Mouse (Mus musculus) hindbrain, embryonic 11.5 days (tissue): Measurements from ENCODE around the gene Mef2a. TPM values are rescaled to one million over a fixed set of nuclear protein-coding genes. Genes with fewer than 3 reads are reported as not detected.

Experiments used
- ATAC-seq: fragments of 200-750 bp; cut with Nextera tagmentation; 2 replicates; pipeline ENCODE4 v1.8.0; 2017; ENCODE audit warnings: mild to moderate bottlenecking, moderate TSS enrichment, moderate library complexity; ENCODE audit not compliant: low FRiP score
- DNase-seq: peaks from one replicate; pipeline ENCODE4 v3.0.0-alpha.2; 2015; ENCODE audit warnings: low spot score
- H3K27ac ChIP-seq: fragments of 300-500 bp; sonication (generic); 2 replicates; pipeline ENCODE4 v1.5.1; 2014; ENCODE audit warnings: mild to moderate bottlenecking, low read depth, low read length
- H3K27me3 ChIP-seq: fragments of 300-500 bp; sonication (generic); 2 replicates; pipeline ENCODE4 v1.6.1; 2014; ENCODE audit warnings: mild to moderate bottlenecking, low read length, moderate library complexity, mixed read lengths; ENCODE audit not compliant: control insufficient read depth, insufficient read depth
- H3K36me3 ChIP-seq: fragments of 300-500 bp; sonication (generic); 2 replicates; pipeline ENCODE4 v1.6.1; 2014; ENCODE audit warnings: mild to moderate bottlenecking, low read length, moderate library complexity, mixed read lengths; ENCODE audit not compliant: control insufficient read depth, insufficient read depth
- H3K4me1 ChIP-seq: fragments of 300-500 bp; sonication (generic); replicated peaks from 2 replicates; pipeline ENCODE4 v1.6.1; 2014; ENCODE audit warnings: low read length, mixed read lengths; ENCODE audit not compliant: control insufficient read depth, insufficient read depth
- H3K4me2 ChIP-seq: fragments of 300-500 bp; sonication (generic); replicated peaks from 2 replicates; pipeline ENCODE4 v1.6.1; 2014; ENCODE audit warnings: mild to moderate bottlenecking, low read depth, low read length
- H3K4me3 ChIP-seq: fragments of 300-500 bp; sonication (generic); 2 replicates; pipeline ENCODE4 v1.5.1; 2014; ENCODE audit warnings: low read depth, low read length
- H3K9ac ChIP-seq: fragments of 300-500 bp; sonication (generic); 2 replicates; pipeline ENCODE4 v1.6.1; 2014; ENCODE audit warnings: low read depth, low read length
- H3K9me3 ChIP-seq: fragments of 300-500 bp; sonication (generic); 2 replicates; pipeline ENCODE4 v1.6.1; 2016; ENCODE audit warnings: low read length; ENCODE audit not compliant: control insufficient read depth
- WGBS: fragments of 180-500 bp; shearing (Covaris S2); extraction: QIAGEN DNeasy Blood & Tissue Kit; methylation state at CpG from one replicate; pipeline ENCODE4 v1.1.7; 2014; 5-methylcytosine and 5-hydroxymethylcytosine counted together
- polyA plus RNA-seq: library from polyadenylated mRNA; unstranded; fragments of >200 nt; fragmentation: Nextera tagmentation; extraction: Ambion mirVana; gene quantifications from 2 replicates; pipeline ENCODE4 v1.2.1, GENCODE M21; 2014

Gene Mef2a
- polyA plus RNA-seq, 1 experiment from 2014 or later = 32.3 TPM

- no peaks in the 10 kb centered on the region for H3K36me3 ChIP-seq
- no peaks in the 10 kb centered on the region for H3K27me3 ChIP-seq
- no peak overlapping the region for H3K4me2 ChIP-seq
- H3K9ac ChIP-seq = no peak overlapping the region
- no peaks in the 10 kb centered on the region for H3K9me3 ChIP-seq
- no peaks in the 10 kb centered on the region for H3K4me1 ChIP-seq
- H3K27ac ChIP-seq = no peak overlapping the region
- DNase-seq (no peak), ATAC-seq (no peak)
- H3K4me3 ChIP-seq = no peak overlapping the region
- 74% methylated on average over 3 of the region's 3 CpGs for WGBS
Measured at GRCm38 (mm10) chr7:67203625-67204024, 169.0 kb downstream of the Mef2a start.

- H3K4me1 ChIP-seq = no peaks in the 10 kb centered on the region
- no peak overlapping the region for H3K9ac ChIP-seq
- ATAC-seq = no peak
- H3K27ac ChIP-seq = no peak overlapping the region
- 28% methylated on average over 10 of the region's 10 CpGs for WGBS
- H3K27me3 ChIP-seq = no peaks in the 10 kb centered on the region
- H3K9me3 ChIP-seq = no peaks in the 10 kb centered on the region
- H3K4me3 ChIP-seq = no peak overlapping the region
- H3K36me3 ChIP-seq = no peaks in the 10 kb centered on the region
- DNase-seq = peak; percentile 77
- H3K4me2 ChIP-seq = no peak overlapping the region
Measured at GRCm38 (mm10) chr7:67199412-67199811, 173.2 kb downstream of the Mef2a start.

GRCm38 (mm10) chr7:67183786-67184185 is 188.9 kb downstream of the Mef2a start:
- Histone ChIP-seq H3K4me3 (no peak overlapping the region), H3K36me3 (no peaks in the 10 kb centered on the region), H3K9me3 (no peaks in the 10 kb centered on the region), H3K9ac (no peak overlapping the region), H3K27me3 (no peaks in the 10 kb centered on the region), H3K4me2 (no peak overlapping the region), H3K4me1 (no peaks in the 10 kb centered on the region), H3K27ac (no peak overlapping the region)
- WGBS = 15% methylated on average over 4 of the region's 4 CpGs
- no peak for DNase-seq
- no peak for ATAC-seq

Other genes with a start within 250 kb of the Mef2a start
- 11.0 and 14.3 TPM in 2 replicates for gene Lysmd4, start 150.3 kb downstream of the Mef2a start, polyA plus RNA-seq